Mouse (Mus musculus) stomach, embryonic 15.5 days (tissue): ENCODE measurements around the gene Zfp354b. TPM values are rescaled to one million over a fixed set of nuclear protein-coding genes. Genes with fewer than 3 reads are reported as not detected.

Experiments used
- ATAC-seq: fragments of 200-750 bp; cut with Nextera tagmentation; 2 replicates; pipeline ENCODE4 v1.8.0; 2017; ENCODE audit warnings: low read depth, moderate number of reproducible peaks, moderate TSS enrichment; ENCODE audit not compliant: insufficient read depth, low FRiP score
- H3K27ac ChIP-seq: fragments of 300-500 bp; sonication (generic); 2 replicates; pipeline ENCODE4 v1.5.1; 2015; ENCODE audit warnings: mild to moderate bottlenecking, inconsistent platforms
- H3K27me3 ChIP-seq: fragments of 300-500 bp; sonication (generic); replicated peaks from 2 replicates; pipeline ENCODE4 v1.6.1; 2015; ENCODE audit warnings: inconsistent platforms
- H3K36me3 ChIP-seq: fragments of 300-500 bp; sonication (generic); 2 replicates; pipeline ENCODE4 v1.6.1; 2015; ENCODE audit warnings: inconsistent platforms
- H3K4me1 ChIP-seq: fragments of 300-500 bp; sonication (generic); 2 replicates; pipeline ENCODE4 v1.6.1; 2015; ENCODE audit warnings: inconsistent platforms
- H3K4me2 ChIP-seq: fragments of 300-500 bp; sonication (generic); 2 replicates; pipeline ENCODE4 v1.6.1; 2015; ENCODE audit warnings: mild to moderate bottlenecking, inconsistent platforms
- H3K4me3 ChIP-seq: fragments of 300-500 bp; sonication (generic); replicated peaks from 2 replicates; pipeline ENCODE4 v1.5.1; 2015; ENCODE audit warnings: inconsistent platforms
- H3K9ac ChIP-seq: fragments of 300-500 bp; sonication (generic); 2 replicates; pipeline ENCODE4 v1.6.1; 2015; ENCODE audit warnings: inconsistent platforms
- H3K9me3 ChIP-seq: fragments of 300-500 bp; sonication (generic); 2 replicates; pipeline ENCODE4 v1.6.1; 2016; ENCODE audit warnings: inconsistent platforms
- WGBS: fragments of 180-500 bp; shearing (Covaris S2); methylation state at CpG from one replicate; pipeline ENCODE4 v1.1.7; 2015; 5-methylcytosine and 5-hydroxymethylcytosine counted together
- polyA plus RNA-seq: library from polyadenylated mRNA; unstranded; fragments of >200 nt; fragmentation: Nextera tagmentation; extraction: Ambion mirVana; gene quantifications from 2 replicates; pipeline ENCODE4 v1.2.1, GENCODE M21; 2015

Gene Zfp354b
- polyA plus RNA-seq, 1 experiment from 2014 or later: 1.0 TPM

- no peak overlapping the region for H3K27ac ChIP-seq
- no peak; the same call in 1 of the 2 replicates for ATAC-seq
- H3K9me3 ChIP-seq: no peaks in the 10 kb centered on the region
- peak overlapping the region; percentile 75 for H3K4me3 ChIP-seq
- peak overlapping the region; percentile 57 for H3K9ac ChIP-seq
- no peaks in the 10 kb centered on the region for H3K36me3 ChIP-seq
- 10% methylated on average over 14 of the region's 14 CpGs for WGBS
- H3K4me2 ChIP-seq: peak overlapping the region; percentile 96
- peaks cover 9% of the 10 kb centered on the region; the same call in 1 of the 2 replicates for H3K4me1 ChIP-seq
- H3K27me3 ChIP-seq: no peaks in the 10 kb centered on the region
Measured at GRCm38 (mm10) chr11:50930469-50931014, 891 bp downstream of the Zfp354b start.

GRCm38 (mm10) chr11:50915671-50916320 is 15.6 kb downstream of the Zfp354b start, which contains the start of gene Zfp2:
Gene Zfp2, minus strand, starts transcription at chr11:50916165.
- peak within 1 kb of the TSS; percentile 62 for H3K4me2 ChIP-seq
- under 1% methylated on average over 47 of the region's 47 CpGs for WGBS
- H3K36me3 ChIP-seq: peaks cover 13% of the 10 kb centered on the region
- no peaks in the 10 kb centered on the region for H3K4me1 ChIP-seq
- no peaks in the 10 kb centered on the region for H3K27me3 ChIP-seq
- peak within 1 kb of the TSS; percentile 61 for H3K9ac ChIP-seq
- peak within 1 kb of the TSS; percentile 90 for H3K4me3 ChIP-seq
- peak within 1 kb of the TSS; percentile 69 for H3K27ac ChIP-seq
- ATAC-seq: peak; percentile 96
- no peaks in the 10 kb centered on the region for H3K9me3 ChIP-seq

GRCm38 (mm10) chr11:50914461-50914860 is 17.0 kb downstream of the Zfp354b start:
- Histone ChIP-seq H3K4me1 (no peaks in the 10 kb centered on the region), H3K4me2 (no peak overlapping the region), H3K27ac (no peak overlapping the region), H3K9me3 (no peaks in the 10 kb centered on the region), H3K27me3 (no peaks in the 10 kb centered on the region), H3K36me3 (peaks cover 21% of the 10 kb centered on the region), H3K9ac (no peak overlapping the region), H3K4me3 (no peak overlapping the region)
- ATAC-seq: no peak
- 85% methylated on average over 3 of the region's 3 CpGs for WGBS

- 83% methylated on average over 1 of the region's 1 CpGs for WGBS
- Histone ChIP-seq H3K36me3 (peaks cover 30% of the 10 kb centered on the region), H3K9ac (no peak overlapping the region), H3K9me3 (no peaks in the 10 kb centered on the region), H3K4me3 (no peak overlapping the region), H3K4me1 (no peaks in the 10 kb centered on the region), H3K4me2 (no peak overlapping the region), H3K27ac (no peak overlapping the region), H3K27me3 (no peaks in the 10 kb centered on the region)
- no peak for ATAC-seq
Measured at GRCm38 (mm10) chr11:50913301-50913700, 18.1 kb downstream of the Zfp354b start.

GRCm38 (mm10) chr11:50908136-50908535 is 23.3 kb downstream of the Zfp354b start:
- Histone ChIP-seq H3K4me2 (no peak overlapping the region), H3K27me3 (no peaks in the 10 kb centered on the region), H3K4me3 (no peak overlapping the region), H3K27ac (no peak overlapping the region), H3K36me3 (peaks cover 72% of the 10 kb centered on the region), H3K9me3 (no peaks in the 10 kb centered on the region; the same call in 1 of the 2 replicates), H3K9ac (no peak overlapping the region), H3K4me1 (no peaks in the 10 kb centered on the region)
- ATAC-seq: no peak
- 91% methylated on average over 5 of the region's 5 CpGs for WGBS

- peaks cover 10% of the 10 kb centered on the region; the same call in 1 of the 2 replicates for H3K9me3 ChIP-seq
- H3K27me3 ChIP-seq: no peaks in the 10 kb centered on the region
- WGBS: 66% methylated on average over 1 of the region's 1 CpGs
- no peak overlapping the region for H3K4me3 ChIP-seq
- H3K4me2 ChIP-seq: no peak overlapping the region
- H3K4me1 ChIP-seq: no peaks in the 10 kb centered on the region
- no peak for ATAC-seq
- no peak overlapping the region for H3K27ac ChIP-seq
- peaks cover 28% of the 10 kb centered on the region for H3K36me3 ChIP-seq
- H3K9ac ChIP-seq: no peak overlapping the region
Measured at GRCm38 (mm10) chr11:50897359-50897758, 34.1 kb downstream of the Zfp354b start.

- H3K27me3 ChIP-seq: no peaks in the 10 kb centered on the region
- no peaks in the 10 kb centered on the region for H3K36me3 ChIP-seq
- ATAC-seq: no peak
- H3K4me3 ChIP-seq: no peak overlapping the region
- no peak overlapping the region for H3K4me2 ChIP-seq
- H3K27ac ChIP-seq: no peak overlapping the region
- H3K9ac ChIP-seq: no peak overlapping the region
- 49% methylated on average over 2 of the region's 2 CpGs for WGBS
- H3K4me1 ChIP-seq: no peaks in the 10 kb centered on the region
- H3K9me3 ChIP-seq: no peaks in the 10 kb centered on the region
Measured at GRCm38 (mm10) chr11:50892441-50892840, 39.0 kb downstream of the Zfp354b start.

GRCm38 (mm10) chr11:50887390-50888128 is 43.9 kb downstream of the Zfp354b start, which contains the start of gene Zfp454:
Gene Zfp454, minus strand, starts transcription at chr11:50887651.
- WGBS: 5% methylated on average over 26 of the region's 26 CpGs
- peak; percentile 85 for ATAC-seq
- H3K9ac ChIP-seq: peak within 1 kb of the TSS; percentile 45

GRCm38 (mm10) chr11:50886933-50887293 is 44.5 kb downstream of the Zfp354b start:
- Histone ChIP-seq H3K9me3 (no peaks in the 10 kb centered on the region), H3K4me1 (no peaks in the 10 kb centered on the region), H3K4me3 (peak overlapping the region; percentile 48), H3K36me3 (0 out of 2 replicates have a peak, but pooled peaks cover 4% of the 10 kb centered on the region), H3K27me3 (no peaks in the 10 kb centered on the region), H3K9ac (peak overlapping the region; percentile 45), H3K4me2 (peak overlapping the region; percentile 59), H3K27ac (peak overlapping the region; percentile 74)
- peak; percentile 24; the same call in 1 of the 2 replicates for ATAC-seq
- 6% methylated on average over 10 of the region's 10 CpGs for WGBS

More at GRCm38 (mm10) chr11:50887390-50888128, 43.9 kb downstream of the Zfp354b start, which contains the start of gene Zfp454:
- H3K9me3 ChIP-seq: no peaks in the 10 kb centered on the region
- H3K4me1 ChIP-seq: no peaks in the 10 kb centered on the region
- no peaks in the 10 kb centered on the region for H3K36me3 ChIP-seq
- H3K27ac ChIP-seq: peak within 1 kb of the TSS; percentile 74
- no peaks in the 10 kb centered on the region for H3K27me3 ChIP-seq
- peak within 1 kb of the TSS; percentile 59 for H3K4me2 ChIP-seq
- H3K4me3 ChIP-seq: peak within 1 kb of the TSS; percentile 48

- WGBS: 38% methylated on average over 7 of the region's 8 CpGs
- H3K9ac ChIP-seq: no peak overlapping the region; the same call in 1 of the 2 replicates
- H3K27ac ChIP-seq: no peak overlapping the region
- H3K4me3 ChIP-seq: peak overlapping the region; percentile 48
- 0 out of 2 replicates have a peak, but pooled peaks cover 4% of the 10 kb centered on the region for H3K36me3 ChIP-seq
- H3K27me3 ChIP-seq: no peaks in the 10 kb centered on the region
- no peak for ATAC-seq
- H3K9me3 ChIP-seq: no peaks in the 10 kb centered on the region
- H3K4me1 ChIP-seq: no peaks in the 10 kb centered on the region
- H3K4me2 ChIP-seq: peak overlapping the region; percentile 59
Measured at GRCm38 (mm10) chr11:50886231-50886932, 45.1 kb downstream of the Zfp354b start.

- Histone ChIP-seq H3K36me3 (peaks cover 15% of the 10 kb centered on the region; the same call in 1 of the 2 replicates), H3K9me3 (no peaks in the 10 kb centered on the region), H3K4me3 (no peak overlapping the region), H3K27me3 (no peaks in the 10 kb centered on the region), H3K27ac (no peak overlapping the region), H3K9ac (no peak overlapping the region), H3K4me2 (no peak overlapping the region), H3K4me1 (no peaks in the 10 kb centered on the region)
- no peak for ATAC-seq
- 81% methylated on average over 3 of the region's 3 CpGs for WGBS
Measured at GRCm38 (mm10) chr11:50883756-50884155, 47.7 kb downstream of the Zfp354b start.
